Mouse (Mus musculus) urinary bladder, adult 2 months (tissue): ENCODE results near the gene Ibsp. TPM values are rescaled to one million over a fixed set of nuclear protein-coding genes. Genes with fewer than 3 reads are reported as not detected.

Experiments used
- DNase-seq: peaks from one replicate; pipeline ENCODE4 v3.0.0; 2022; ENCODE audit warnings: low spot score
- polyA plus RNA-seq: library from polyadenylated mRNA; depleted of rRNA; stranded (reverse); fragments of >200 nt; gene quantifications from 2 replicates; pipeline ENCODE4 v1.2.3, GENCODE M21; 2012; rRNA removed

Ibsp gene
- polyA plus RNA-seq, result 0.04 and 0.07 TPM in 2 replicates

- no peak for DNase-seq
These were observed at the start of gene Ibsp for GRCm38 (mm10) chr5:104298994-104299393. TSS of gene Ibsp (plus strand) at chr5:104299171.

- no peak for DNase-seq
These were observed 47.2 kb upstream of the Ibsp start for GRCm38 (mm10) chr5:104251811-104252210.

GRCm38 (mm10) chr5:104256585-104256984 is 42.4 kb upstream of the Ibsp start:
- no peak for DNase-seq

- DNase-seq, result no peak
These were observed 37.0 kb upstream of the Ibsp start for GRCm38 (mm10) chr5:104261908-104262461.

- DNase-seq, result no peak
These were observed 35.8 kb upstream of the Ibsp start for GRCm38 (mm10) chr5:104263014-104263776.

GRCm38 (mm10) chr5:104294201-104294600 is 4.8 kb upstream of the Ibsp start:
- no peak for DNase-seq

GRCm38 (mm10) chr5:104314073-104314472 is 15.1 kb downstream of the Ibsp start:
- no peak for DNase-seq

GRCm38 (mm10) chr5:104325029-104325428 is 26.1 kb downstream of the Ibsp start, which contains the start of gene Mepe:
TSS of gene Mepe (plus strand) at chr5:104325329.
- no peak for DNase-seq

GRCm38 (mm10) chr5:104326884-104327283 is 27.9 kb downstream of the Ibsp start:
- no peak for DNase-seq

- DNase-seq, result no peak
These were observed 28.4 kb downstream of the Ibsp start for GRCm38 (mm10) chr5:104327389-104327788.

GRCm38 (mm10) chr5:104327876-104328275 is 28.9 kb downstream of the Ibsp start:
- DNase-seq, result no peak

- DNase-seq, result no peak
These were observed 29.4 kb downstream of the Ibsp start for GRCm38 (mm10) chr5:104328317-104328850.

GRCm38 (mm10) chr5:104329381-104329780 is 30.4 kb downstream of the Ibsp start:
- no peak for DNase-seq

GRCm38 (mm10) chr5:104330088-104330487 is 31.1 kb downstream of the Ibsp start:
- no peak for DNase-seq

GRCm38 (mm10) chr5:104332296-104332695 is 33.3 kb downstream of the Ibsp start:
- DNase-seq, result no peak

GRCm38 (mm10) chr5:104333231-104333640 is 34.3 kb downstream of the Ibsp start:
- DNase-seq, result no peak

GRCm38 (mm10) chr5:104333643-104334042 is 34.7 kb downstream of the Ibsp start:
- DNase-seq, result no peak

- no peak for DNase-seq
These were observed 35.5 kb downstream of the Ibsp start for GRCm38 (mm10) chr5:104334516-104334915.

GRCm38 (mm10) chr5:104335962-104336361 is 37.0 kb downstream of the Ibsp start:
- DNase-seq, result no peak

GRCm38 (mm10) chr5:104337491-104337890 is 38.5 kb downstream of the Ibsp start:
- DNase-seq, result no peak

- no peak for DNase-seq
These were observed 40.0 kb downstream of the Ibsp start for GRCm38 (mm10) chr5:104339009-104339408.

- DNase-seq, result no peak
These were observed 40.9 kb downstream of the Ibsp start for GRCm38 (mm10) chr5:104339706-104340512.
